Mouse (Mus musculus) cerebellum, adult (tissue): ENCODE results near the gene Rbbp6.
A peak's percentile ranks its signal among the peaks of the same experiment; 100 is the strongest.

ENCODE experiments used
- ATAC-seq: cut with Nextera tagmentation; 2 replicates; pipeline ENCODE4 v1.9.2; 2017; ENCODE audit warnings: mild to moderate bottlenecking, moderate library complexity, mixed read lengths; ENCODE audit not compliant: insufficient number of reproducible peaks, low FRiP score, low TSS enrichment

Rbbp6 gene

GRCm38 (mm10) chr7:122970119-122970781 is 4.8 kb downstream of the Rbbp6 start:
- peak; percentile 53 for ATAC-seq

- no peak for ATAC-seq
Observed at GRCm38 (mm10) chr7:122970864-122971420, 5.5 kb downstream of the Rbbp6 start.

GRCm38 (mm10) chr7:122972006-122972689 is 6.7 kb downstream of the Rbbp6 start:
- no peak for ATAC-seq

- ATAC-seq, result no peak
Observed at GRCm38 (mm10) chr7:122979514-122979913, 14.0 kb downstream of the Rbbp6 start.

- ATAC-seq, result no peak
Observed at GRCm38 (mm10) chr7:122998189-122998588, 32.7 kb downstream of the Rbbp6 start.

GRCm38 (mm10) chr7:122999871-123000396 is 34.4 kb downstream of the Rbbp6 start:
- ATAC-seq, result no peak

- ATAC-seq, result no peak
Observed at GRCm38 (mm10) chr7:123000796-123001195, 35.3 kb downstream of the Rbbp6 start.

GRCm38 (mm10) chr7:123001341-123002027 is 36.0 kb downstream of the Rbbp6 start:
- ATAC-seq, result peak; percentile 40; the same call in 1 of the 2 replicates

GRCm38 (mm10) chr7:123002028-123002410 is 36.5 kb downstream of the Rbbp6 start:
- ATAC-seq, result no peak

GRCm38 (mm10) chr7:123003207-123003606 is 37.7 kb downstream of the Rbbp6 start:
- no peak for ATAC-seq

GRCm38 (mm10) chr7:123004442-123004841 is 39.0 kb downstream of the Rbbp6 start:
- ATAC-seq, result no peak

- no peak for ATAC-seq
Observed at GRCm38 (mm10) chr7:123006251-123006650, 40.8 kb downstream of the Rbbp6 start.

- ATAC-seq, result no peak
Observed at GRCm38 (mm10) chr7:123007743-123008142, 42.3 kb downstream of the Rbbp6 start.

- ATAC-seq, result no peak
Observed at GRCm38 (mm10) chr7:123013466-123013865, 48.0 kb downstream of the Rbbp6 start.

- ATAC-seq, result no peak
Observed at GRCm38 (mm10) chr7:123014729-123015128, 49.2 kb downstream of the Rbbp6 start.

GRCm38 (mm10) chr7:123017627-123018026 is 52.1 kb downstream of the Rbbp6 start:
- no peak for ATAC-seq

- no peak for ATAC-seq
Observed at GRCm38 (mm10) chr7:123025123-123025522, 59.6 kb downstream of the Rbbp6 start.

- no peak for ATAC-seq
Observed at GRCm38 (mm10) chr7:123030295-123030694, 64.8 kb downstream of the Rbbp6 start.

GRCm38 (mm10) chr7:123030709-123031181 is 65.3 kb downstream of the Rbbp6 start:
- 0 out of 2 replicates have a peak, but pooled peaks have one; percentile 17 for ATAC-seq

- ATAC-seq, result 0 out of 2 replicates have a peak, but pooled peaks have one; percentile 50
Observed at GRCm38 (mm10) chr7:123031211-123031743, 65.8 kb downstream of the Rbbp6 start.
